Mouse (Mus musculus) lung, postnatal 0 days (tissue): ENCODE data around the gene Prcc. TPM values are rescaled to one million over a fixed set of nuclear protein-coding genes. Genes with fewer than 3 reads are reported as not detected.
A peak's percentile ranks its signal among the peaks of the same experiment; 100 is the strongest.
"Not testable (repeated sequence)": the region's sequence is repeated elsewhere in the genome, so short reads cannot be mapped to it uniquely, and the experiment has no call there.

Source experiments
- ATAC-seq: fragments of 200-750 bp; cut with Nextera tagmentation; 2 replicates; pipeline ENCODE4 v1.8.0; 2017; ENCODE audit warnings: moderate library complexity
- DNase-seq: peaks from one replicate; pipeline ENCODE4 v3.0.0-alpha.2; 2016; ENCODE audit warnings: low spot score
- H3K27ac ChIP-seq: fragments of 300-500 bp; sonication (generic); 2 replicates; pipeline ENCODE4 v1.5.1; 2014; ENCODE audit warnings: antibody characterized with exemption, mild to moderate bottlenecking, low read length, mixed read lengths
- H3K27me3 ChIP-seq: fragments of 300-500 bp; sonication (generic); replicated peaks from 2 replicates; pipeline ENCODE4 v1.6.1; 2014; ENCODE audit warnings: low read length, mixed read lengths; ENCODE audit not compliant: insufficient read depth
- H3K36me3 ChIP-seq: fragments of 300-500 bp; sonication (generic); 2 replicates; pipeline ENCODE4 v1.6.1; 2014; ENCODE audit warnings: low read length, mixed read lengths; ENCODE audit not compliant: insufficient read depth
- H3K4me1 ChIP-seq: fragments of 300-500 bp; sonication (generic); 2 replicates; pipeline ENCODE4 v1.6.1; 2014; ENCODE audit warnings: antibody characterized with exemption, low read depth, low read length, mixed read lengths; ENCODE audit not compliant: insufficient read depth
- H3K4me2 ChIP-seq: fragments of 300-500 bp; sonication (generic); replicated peaks from 2 replicates; pipeline ENCODE4 v1.6.1; 2014; ENCODE audit warnings: low read depth, mild to moderate bottlenecking, low read length, moderate library complexity, mixed read lengths
- H3K4me3 ChIP-seq: fragments of 300-500 bp; sonication (generic); 2 replicates; pipeline ENCODE4 v1.5.1; 2014; ENCODE audit warnings: low read depth, low read length
- H3K9ac ChIP-seq: fragments of 300-500 bp; sonication (generic); replicated peaks from 2 replicates; pipeline ENCODE4 v1.6.1; 2014; ENCODE audit warnings: low read depth, mild to moderate bottlenecking
- H3K9me3 ChIP-seq: fragments of 300-500 bp; sonication (generic); 2 replicates; pipeline ENCODE4 v1.6.1; 2016; ENCODE audit warnings: low read length, mixed read lengths
- CTCF ChIP-seq: IDR thresholded peaks from 2 replicates; pipeline ENCODE4 v1.5.1; 2016; ENCODE audit warnings: antibody characterized with exemption, mild to moderate bottlenecking
- EP300 ChIP-seq: IDR thresholded peaks from 2 replicates; pipeline ENCODE4 v1.6.1; 2016; ENCODE audit warnings: antibody characterized with exemption, mild to moderate bottlenecking, control low read depth
- WGBS: fragments of 180-500 bp; shearing (Covaris S2); extraction: QIAGEN DNeasy Blood & Tissue Kit; methylation state at CpG from one replicate; pipeline ENCODE4 v1.1.7; 2014; 5-methylcytosine and 5-hydroxymethylcytosine counted together
- polyA plus RNA-seq: library from polyadenylated mRNA; unstranded; fragments of >200 nt; fragmentation: Nextera tagmentation; extraction: Ambion mirVana; gene quantifications from 2 replicates; pipeline ENCODE4 v1.2.1, GENCODE M21; 2015

Prcc gene
- polyA plus RNA-seq, 1 experiment from 2014 or later = 9.8 TPM

DNA sequence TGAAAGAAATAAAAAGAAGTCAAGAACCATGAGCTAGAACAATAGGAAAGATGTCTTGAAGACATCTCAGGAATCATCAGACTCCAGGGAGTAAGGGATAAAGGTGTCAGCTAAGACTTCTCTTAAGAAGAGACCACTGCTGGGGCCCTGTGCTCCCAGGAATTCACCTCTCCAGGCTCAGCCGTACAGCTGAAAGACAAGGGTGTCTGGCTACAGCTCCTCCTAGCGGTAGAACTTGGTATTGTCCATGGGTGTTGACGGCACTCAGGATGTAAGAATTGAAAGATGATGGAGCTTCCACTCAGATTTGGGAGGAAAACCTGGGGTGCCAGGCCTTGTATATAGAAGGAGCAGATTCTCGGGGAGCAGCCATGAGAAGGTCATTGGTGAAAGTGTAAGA is 46.8 kb downstream of the Prcc start:
- H3K4me2 ChIP-seq = no peak overlapping the region
- peak; percentile 96 for TF ChIP-seq CTCF
- TF ChIP-seq EP300 = no peak
- no peaks in the 10 kb centered on the region for H3K4me1 ChIP-seq
- no peaks in the 10 kb centered on the region for H3K9me3 ChIP-seq
- 3% methylated on average over 4 of the region's 4 CpGs for WGBS
- DNase-seq (peak; percentile 36), ATAC-seq (0 out of 2 replicates have a peak, but pooled peaks have one; percentile 30)
- H3K27me3 ChIP-seq = no peaks in the 10 kb centered on the region
- no peak overlapping the region for H3K9ac ChIP-seq
- no peaks in the 10 kb centered on the region for H3K36me3 ChIP-seq
- no peak overlapping the region for H3K27ac ChIP-seq
- no peak overlapping the region for H3K4me3 ChIP-seq

DNA sequence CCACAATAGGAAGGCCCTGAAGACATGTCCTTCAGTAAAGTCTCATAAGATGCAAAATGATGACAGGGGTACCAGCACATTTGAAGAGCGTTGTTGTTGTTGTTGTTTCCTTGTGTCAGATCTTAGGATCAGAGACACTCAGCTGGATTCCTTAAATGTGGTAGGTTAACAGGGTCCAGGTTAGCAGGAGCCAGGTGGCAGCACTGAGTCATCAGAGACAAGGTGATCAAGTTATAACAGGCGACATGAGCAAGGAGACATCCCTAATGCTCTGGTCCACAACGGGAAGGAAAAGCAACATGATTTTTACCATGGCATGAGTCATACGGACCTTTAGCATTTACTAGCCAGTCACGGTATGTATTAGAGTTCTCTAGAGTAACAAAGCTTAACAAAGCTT is 51.9 kb downstream of the Prcc start:
- no peaks in the 10 kb centered on the region for H3K36me3 ChIP-seq
- H3K27ac ChIP-seq = no peak overlapping the region
- peak; percentile 29 for TF ChIP-seq CTCF
- TF ChIP-seq EP300 = no peak
- DNase-seq (no peak), ATAC-seq (no peak)
- H3K27me3 ChIP-seq = no peaks in the 10 kb centered on the region
- H3K4me3 ChIP-seq = no peak overlapping the region
- no peaks in the 10 kb centered on the region for H3K9me3 ChIP-seq
- no peak overlapping the region for H3K9ac ChIP-seq
- H3K4me1 ChIP-seq = no peaks in the 10 kb centered on the region
- WGBS = 58% methylated on average over 5 of the region's 5 CpGs
- no peak overlapping the region for H3K4me2 ChIP-seq

DNA sequence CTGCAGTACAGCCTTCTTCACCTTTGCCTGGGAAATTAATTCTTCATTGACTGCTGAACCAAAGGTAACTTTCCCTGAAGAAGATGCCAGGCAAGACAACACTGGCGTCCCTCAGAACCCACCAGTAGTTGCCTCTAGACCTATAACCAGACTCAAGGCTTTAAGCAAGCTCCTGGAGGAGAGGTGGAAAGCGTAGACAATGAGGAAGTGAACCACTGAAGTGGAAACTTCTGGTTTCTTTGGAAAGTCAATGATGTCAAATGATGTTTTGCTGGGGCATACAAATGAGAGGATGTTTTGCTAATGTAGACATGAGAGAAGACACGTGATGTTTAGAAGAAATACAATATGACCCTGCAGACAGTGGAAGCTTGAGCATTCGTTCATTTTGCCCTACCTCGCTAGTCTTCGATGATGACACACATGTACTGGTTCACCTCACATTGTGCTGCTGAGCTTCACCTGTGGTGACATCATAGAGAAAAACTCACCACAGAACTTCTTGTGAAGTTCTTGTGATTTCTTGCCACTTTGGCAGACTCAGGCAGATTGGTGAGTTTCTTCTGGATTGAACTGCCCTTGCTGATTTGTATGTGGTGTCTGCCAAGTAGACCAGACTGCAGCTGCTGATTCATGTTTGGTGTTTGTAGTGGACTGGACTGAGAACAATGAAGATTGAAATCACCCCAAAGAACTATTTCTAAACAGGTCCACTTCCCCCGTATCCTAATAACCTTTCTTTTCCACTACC is 53.1 kb downstream of the Prcc start:
- 76% methylated on average over 7 of the region's 7 CpGs for WGBS
- ATAC-seq = no peak
- no peak overlapping the region for H3K9ac ChIP-seq

DNA sequence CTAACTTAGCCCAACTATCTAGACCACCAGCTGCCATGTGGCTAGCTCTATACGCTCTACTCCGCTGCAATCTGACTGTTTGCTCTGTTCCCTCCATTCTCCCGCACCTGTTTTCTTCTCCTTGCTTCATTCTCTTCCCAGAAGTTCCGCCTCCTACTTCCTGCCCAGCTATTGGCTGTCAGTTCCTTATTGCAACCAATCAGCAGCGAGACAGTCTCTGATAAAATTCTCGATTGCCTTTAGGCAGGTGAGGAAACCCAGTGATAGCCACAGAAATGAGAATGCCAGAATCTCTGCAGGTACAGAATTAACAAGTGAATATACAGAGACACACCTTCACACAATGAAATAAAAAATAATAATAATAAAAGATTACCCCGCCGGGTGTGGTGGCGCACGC is 56.4 kb downstream of the Prcc start:
- H3K27ac ChIP-seq = no peak overlapping the region
- WGBS = 47% methylated on average over 10 of the region's 10 CpGs
- no peak for TF ChIP-seq EP300
- TF ChIP-seq CTCF = no peak
- ATAC-seq (no peak), DNase-seq (no peak)
- H3K36me3 ChIP-seq = no peaks in the 10 kb centered on the region
- H3K4me1 ChIP-seq = no peaks in the 10 kb centered on the region
- H3K27me3 ChIP-seq = no peaks in the 10 kb centered on the region
- no peaks in the 10 kb centered on the region for H3K9me3 ChIP-seq
- H3K4me2 ChIP-seq = no peak overlapping the region
- H3K4me3 ChIP-seq = no peak overlapping the region
- no peak overlapping the region for H3K9ac ChIP-seq

More for the DNA sequence above, 53.1 kb downstream of the Prcc start:
- H3K4me1 ChIP-seq = no peaks in the 10 kb centered on the region
- DNase-seq = no peak
- H3K4me2 ChIP-seq = no peak overlapping the region
- no peak overlapping the region for H3K4me3 ChIP-seq
- H3K27me3 ChIP-seq = no peaks in the 10 kb centered on the region
- H3K9me3 ChIP-seq = no peaks in the 10 kb centered on the region
- no peak overlapping the region for H3K27ac ChIP-seq
- no peaks in the 10 kb centered on the region for H3K36me3 ChIP-seq
- TF ChIP-seq EP300 (no peak), CTCF (no peak)

DNA sequence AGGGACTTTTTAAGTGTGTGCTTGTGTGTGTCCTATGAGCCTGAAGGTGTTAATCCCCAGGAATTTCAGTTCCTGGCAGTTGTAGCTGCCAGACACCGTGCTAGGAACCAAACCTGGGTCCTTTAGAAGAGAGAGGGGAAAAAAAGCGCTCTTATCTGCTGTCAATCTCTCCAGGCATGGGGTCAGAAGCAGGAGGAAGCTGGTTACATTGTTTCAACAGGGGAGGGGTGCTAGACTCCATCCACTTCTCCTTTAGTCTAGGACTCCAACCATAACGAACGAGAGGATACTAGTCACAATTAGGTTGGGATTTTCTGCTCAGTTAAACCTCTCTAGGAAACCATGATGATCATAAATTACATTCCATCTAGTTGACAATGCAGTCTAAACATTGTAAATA is 57.0 kb downstream of the Prcc start:
- Histone ChIP-seq H3K9me3 (no peaks in the 10 kb centered on the region), H3K27me3 (no peaks in the 10 kb centered on the region), H3K4me2 (no peak overlapping the region), H3K36me3 (no peaks in the 10 kb centered on the region), H3K27ac (no peak overlapping the region), H3K9ac (no peak overlapping the region), H3K4me1 (no peaks in the 10 kb centered on the region), H3K4me3 (no peak overlapping the region)
- ATAC-seq (no peak), DNase-seq (no peak)
- no peak for TF ChIP-seq CTCF
- TF ChIP-seq EP300 = no peak
- 29% methylated on average over 4 of the region's 4 CpGs for WGBS

DNA sequence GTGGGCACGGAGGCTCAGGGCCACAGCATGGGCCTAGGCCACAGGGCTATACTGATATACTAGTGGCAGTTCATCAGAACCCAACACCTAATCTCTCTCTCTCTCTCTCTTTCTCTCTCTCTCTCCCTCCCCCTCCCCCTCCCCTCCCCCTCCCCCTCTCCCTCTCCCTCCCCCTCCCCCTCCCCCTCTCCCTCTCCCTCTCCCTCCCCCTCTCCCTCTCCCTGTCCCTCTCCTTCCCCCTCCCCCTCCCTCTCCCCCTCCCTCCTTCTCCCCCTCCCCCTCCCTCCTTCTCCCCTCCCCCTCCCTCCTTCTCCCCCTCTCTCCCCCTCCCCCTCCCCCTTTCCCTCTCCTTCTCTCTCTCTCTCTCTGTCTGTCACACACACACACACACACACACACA is 61.2 kb downstream of the Prcc start, which contains the start of gene Pear1:
TSS of gene Pear1 (minus strand) at position 101 of the 400 bp plus-strand sequence.
- H3K36me3 ChIP-seq, H3K4me2 ChIP-seq, H3K27ac ChIP-seq, H3K27me3 ChIP-seq, H3K9me3 ChIP-seq, H3K4me1 ChIP-seq, ATAC-seq, DNase-seq, H3K4me3 ChIP-seq, H3K9ac ChIP-seq: not testable (repeated sequence)
- 92% methylated on average over 1 of the region's 1 CpGs for WGBS
